Mouse (Mus musculus): ENCODE measurements around the gene Fxr2. TPM values are rescaled to one million over a fixed set of nuclear protein-coding genes. Genes with fewer than 3 reads are reported as not detected.
"Not testable (repeated sequence)": the region's sequence is repeated elsewhere in the genome, so short reads cannot be mapped to it uniquely, and the experiment has no call there.

Gene Fxr2
- total RNA-seq, 2 experiments from 2014 or later = 90.6 to 104 TPM

DNA sequence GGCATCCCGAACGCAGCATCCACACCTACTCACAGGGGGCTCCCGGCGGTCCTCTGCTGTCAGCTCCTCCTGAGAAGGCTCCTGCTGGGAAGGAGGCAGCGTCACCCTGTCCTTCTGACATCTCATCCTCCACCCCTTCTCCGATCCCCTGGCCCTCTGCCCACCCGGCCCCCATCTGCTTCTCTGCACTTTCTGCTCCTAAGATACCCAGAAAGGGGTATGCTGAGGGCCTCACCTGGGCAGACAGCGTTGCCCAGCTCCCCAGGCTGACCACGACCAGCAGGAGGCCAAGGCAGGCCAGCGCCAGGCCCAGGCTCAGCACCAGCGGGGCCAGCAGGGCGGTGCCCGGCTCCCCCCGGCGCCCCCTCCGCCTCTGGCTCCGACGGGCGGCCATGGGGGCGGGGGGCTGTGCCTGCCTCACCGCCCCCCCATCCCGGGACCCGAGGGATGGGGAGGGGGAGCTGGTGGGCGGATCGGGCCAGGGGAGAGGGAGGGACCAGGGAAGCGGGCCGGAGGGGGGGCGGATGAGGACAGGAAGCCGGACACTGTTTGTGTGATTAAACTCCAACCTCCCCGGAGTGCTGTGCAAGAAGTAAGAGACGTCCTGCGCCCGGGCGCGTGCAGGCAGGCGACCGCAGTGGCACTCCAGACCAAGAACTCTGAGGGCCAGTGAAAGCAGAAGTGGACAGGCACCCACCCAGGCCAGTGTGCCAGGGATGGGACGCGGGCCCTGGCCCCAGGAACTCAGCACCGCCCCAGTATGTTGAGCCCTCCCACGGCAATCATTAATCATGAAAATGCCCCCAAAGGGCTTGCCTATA lies 62.8 kb downstream of the Fxr2 start, which contains the start of the genes Tnfsf12 and Tnfsfm13:
Gene Tnfsf12 (minus strand): TSS at position 489 of the 821 bp plus-strand sequence.
Gene Tnfsfm13 (minus strand): TSS at position 738 of the 821 bp plus-strand sequence.
- peak within 1 kb of the TSS; percentile 94 for H3K27ac ChIP-seq
- peak; percentile 42 for TF ChIP-seq CTCF (IDR thresholded peaks at IDR 0.05)
- DNase-seq = peak; percentile 88
- intact Hi-C loops (cut with DNase I) = no loop called here
- peak within 1 kb of the TSS; percentile 86 for H3K4me3 ChIP-seq

DNA sequence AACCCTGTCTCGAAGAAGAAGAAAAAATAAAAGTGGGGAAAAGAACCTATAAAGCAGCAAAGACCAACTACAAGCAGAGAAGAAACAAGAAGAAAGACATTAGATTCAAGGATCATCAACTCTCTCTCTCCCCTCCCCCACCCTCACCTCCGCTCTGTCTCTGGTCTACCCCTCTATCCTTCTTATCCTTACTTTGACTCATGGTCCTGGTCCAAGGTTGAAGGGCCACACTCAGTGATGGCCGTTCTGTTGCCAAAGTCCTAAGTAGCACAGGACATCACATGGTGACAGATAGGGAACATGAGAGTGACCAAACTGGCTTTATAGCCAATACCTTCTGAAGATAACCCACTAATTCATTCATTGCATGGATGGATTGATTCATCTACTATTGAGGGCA lies 64.6 kb downstream of the Fxr2 start:
- no peak overlapping the region for H3K27ac ChIP-seq
- no peak for TF ChIP-seq CTCF (IDR thresholded peaks at IDR 0.05)
- no peak overlapping the region for H3K4me3 ChIP-seq
- intact Hi-C loops (cut with DNase I) = no loop called here
- DNase-seq = no peak

DNA sequence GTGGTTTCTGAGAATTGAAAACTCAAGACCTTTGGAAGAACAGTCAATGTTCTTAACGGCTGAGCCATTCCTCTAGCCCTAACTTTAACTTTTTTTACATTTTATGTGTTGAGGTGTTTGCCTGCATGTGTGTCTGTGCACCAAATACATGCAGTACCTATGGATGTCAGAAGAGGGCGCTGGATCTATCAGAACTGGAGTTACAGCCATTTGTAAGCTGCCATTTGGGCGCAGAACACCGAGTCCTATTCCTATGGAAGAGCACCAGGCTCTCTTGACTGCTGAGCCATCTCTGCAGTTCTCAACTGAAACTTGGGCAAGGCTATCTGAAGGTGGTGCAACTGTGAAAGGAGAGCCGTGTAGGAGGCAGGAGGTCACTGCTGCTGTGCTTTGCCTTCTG lies 65.8 kb downstream of the Fxr2 start:
- no peak overlapping the region for H3K27ac ChIP-seq
- H3K4me3 ChIP-seq = no peak overlapping the region
- no peak for DNase-seq
- intact Hi-C loops (cut with DNase I) = no loop called here
- peak; percentile 22; the same call in 1 of the 2 replicates for TF ChIP-seq CTCF (IDR thresholded peaks at IDR 0.05)

DNA sequence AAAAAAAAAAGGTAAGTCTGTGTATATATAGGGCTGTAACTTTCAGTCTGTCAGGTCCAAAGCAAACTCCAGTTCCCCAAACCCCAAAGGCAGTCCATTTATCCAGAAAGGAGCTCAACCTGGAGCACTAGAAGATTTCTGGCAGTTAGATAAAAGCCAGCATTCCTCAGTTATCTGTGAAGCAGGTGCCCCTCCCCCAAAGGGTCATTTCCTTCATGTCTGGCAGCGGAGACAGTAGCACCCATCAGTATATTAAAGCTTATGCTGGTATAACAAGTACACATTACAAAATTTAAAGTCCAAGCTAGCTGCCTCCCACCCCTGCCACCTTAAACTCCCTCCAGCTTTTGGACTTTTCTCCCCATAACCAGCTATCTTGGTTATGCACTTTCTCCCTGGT lies 66.8 kb downstream of the Fxr2 start:
- TF ChIP-seq CTCF (IDR thresholded peaks at IDR 0.05) = no peak
- H3K4me3 ChIP-seq = no peak overlapping the region
- intact Hi-C loops (cut with DNase I) = no loop called here
- H3K27ac ChIP-seq = no peak overlapping the region
- DNase-seq = no peak

DNA sequence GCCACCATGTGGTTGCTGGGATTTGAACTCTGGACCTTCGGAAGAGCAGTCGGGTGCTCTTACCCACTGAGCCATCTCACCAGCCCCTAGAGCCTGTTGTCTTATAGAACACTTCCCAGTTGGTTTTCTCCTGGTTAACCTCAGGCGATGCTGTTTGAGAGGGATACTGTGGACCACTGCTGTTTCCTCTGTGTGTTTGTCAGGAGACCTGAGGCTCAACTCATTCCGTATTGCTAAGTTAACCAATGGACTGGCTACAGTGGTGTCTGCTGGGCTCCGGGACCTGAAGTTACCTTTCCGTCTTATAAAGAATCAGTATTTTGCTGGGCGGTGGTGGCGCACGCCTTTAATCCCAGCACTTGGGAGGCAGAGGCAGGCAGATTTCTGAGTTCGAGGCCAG lies 70.1 kb downstream of the Fxr2 start:
- DNase-seq; H3K27ac ChIP-seq; H3K4me3 ChIP-seq; intact Hi-C loops (cut with DNase I): not testable (repeated sequence)

Small RNA genes lying within 50 kb of the gene (microRNA-seq; reads per million reads assigned to microRNA genes)
- gene Mir1934 = not detected
- not detected for gene Mir467f

Other genes starting within 250 kb of the Fxr2 start
- 10 to 100 TPM; 62.4 to 86.0 TPM for gene Naa38, start 237.5 kb upstream of the Fxr2 start, total RNA-seq (2021)
- gene Cyb5d1, start 237.4 kb upstream of the Fxr2 start, total RNA-seq (2021) = 10 to 100 TPM; 34.9 to 36.0 TPM
- 1 to 10 TPM; 6.5 to 7.4 TPM for gene Tmem88, start 234.8 kb upstream of the Fxr2 start, total RNA-seq (2021)
- 10 to 100 TPM; 23.9 to 24.5 TPM for gene Kdm6b, start 219.3 kb upstream of the Fxr2 start, total RNA-seq (2021)
- under 1 TPM; 0.05 to 0.25 TPM for gene Dnah2, start 83.9 kb upstream of the Fxr2 start, total RNA-seq (2021)
- gene Efnb3, start 72.8 kb upstream of the Fxr2 start, total RNA-seq (2021) = under 1 TPM; 0.47 to 0.48 TPM
- gene Wrap53, start 52.7 kb upstream of the Fxr2 start, total RNA-seq (2021) = 1 to 10 TPM; 3.2 to 3.4 TPM
- gene Trp53, start 52.6 kb upstream of the Fxr2 start, total RNA-seq (2021) = 10 to 100 TPM; 12.9 to 16.5 TPM
- gene Atp1b2, start 27.0 kb upstream of the Fxr2 start, total RNA-seq (2021) = 100 to 1,000 TPM; 271 to 389 TPM
- not detected for gene Shbg, start 15.1 kb upstream of the Fxr2 start, total RNA-seq (2021)
- 1 to 10 TPM; 2.6 to 3.2 TPM for gene Sat2, start 11.0 kb upstream of the Fxr2 start, total RNA-seq (2021)
- not detected for gene Sox15, start 22.3 kb downstream of the Fxr2 start, total RNA-seq (2021)
- gene Mpdu1, start 29.7 kb downstream of the Fxr2 start, total RNA-seq (2021) = 1 to 10 TPM; 8.6 to 9.7 TPM
- gene Cd68, start 33.2 kb downstream of the Fxr2 start, total RNA-seq (2021) = 1 to 10 TPM; 1.7 to 3.2 TPM
- 10 to 100 TPM; 98.0 to 98.5 TPM for gene Eif4a1, start 39.4 kb downstream of the Fxr2 start, total RNA-seq (2021)
- gene Senp3, start 49.1 kb downstream of the Fxr2 start, total RNA-seq (2021) = 10 to 100 TPM; 25.4 to 28.1 TPM
- gene Tnfsf13, start 52.8 kb downstream of the Fxr2 start, total RNA-seq (2021) = 1 to 10 TPM in 1 of 2 experiments, under 1 TPM in 1; 0.64 to 1.1 TPM
- gene Tnfsf12, start 62.9 kb downstream of the Fxr2 start, total RNA-seq (2021) = 10 to 100 TPM in 1 of 2 experiments, 1 to 10 TPM in 1; 6.5 to 10.6 TPM
- gene Tnfsfm13, start 63.1 kb downstream of the Fxr2 start, total RNA-seq (2021) = 1 to 10 TPM; 1.2 to 1.9 TPM
- 10 to 100 TPM; 26.9 to 35.4 TPM for gene Polr2a, start 125.6 kb downstream of the Fxr2 start, total RNA-seq (2021)
- not detected for gene Slc35g3, start 129.0 kb downstream of the Fxr2 start, total RNA-seq (2021)
- 10 to 100 TPM; 29.3 to 35.9 TPM for gene Zbtb4, start 132.9 kb downstream of the Fxr2 start, total RNA-seq (2021)
- gene Chrnb1, start 163.0 kb downstream of the Fxr2 start, total RNA-seq (2021) = 10 to 100 TPM; 23.2 to 26.3 TPM
- 1 to 10 TPM; 3.9 to 4.7 TPM for gene Fgf11, start 168.9 kb downstream of the Fxr2 start, total RNA-seq (2021)
- gene Tmem102, start 172.6 kb downstream of the Fxr2 start, total RNA-seq (2021) = under 1 TPM; 0.20 to 0.41 TPM
- gene Gm39566, start 182.3 kb downstream of the Fxr2 start, total RNA-seq (2021) = not detected
- gene Spem2, start 185.5 kb downstream of the Fxr2 start, total RNA-seq (2021) = not detected
- not detected for gene Spem1, start 189.2 kb downstream of the Fxr2 start, total RNA-seq (2021)
- gene Nlgn2, start 204.8 kb downstream of the Fxr2 start, total RNA-seq (2021) = 1 to 10 TPM; 2.3 to 2.7 TPM
- 100 to 1,000 TPM; 144 to 165 TPM for gene Tmem256, start 205.5 kb downstream of the Fxr2 start, total RNA-seq (2021)
- 10 to 100 TPM in 1 of 2 experiments, 1 to 10 TPM in 1; 9.6 to 13.0 TPM for gene Plscr3, start 213.4 kb downstream of the Fxr2 start, total RNA-seq (2021)
- gene Tnk1, start 225.7 kb downstream of the Fxr2 start, total RNA-seq (2021) = under 1 TPM in 1 of 2 experiments, not detected in 1; 0.11 TPM
- gene Tmem95, start 245.0 kb downstream of the Fxr2 start, total RNA-seq (2021) = not detected
- 1 to 10 TPM; 1.3 to 1.7 TPM for gene Kctd11, start 248.4 kb downstream of the Fxr2 start, total RNA-seq (2021)